Mouse (Mus musculus) myocyte (in vitro differentiated cells): Measurements from ENCODE around the gene Tas2r106. TPM values are rescaled to one million over a fixed set of nuclear protein-coding genes. Genes with fewer than 3 reads are reported as not detected.

ENCODE experiments used
- H3K27me3 ChIP-seq: one replicate; pipeline ENCODE4 v1.6.1; 2011; ENCODE audit not compliant: control insufficient read depth, insufficient read depth, insufficient read length
- H3K36me3 ChIP-seq: one replicate; pipeline ENCODE4 v1.6.1; 2011; ENCODE audit not compliant: control insufficient read depth, insufficient read depth
- H3K4me2 ChIP-seq: one replicate; pipeline ENCODE4 v1.6.1; 2011; ENCODE audit warnings: low read depth, control low read depth
- H3K4me3 ChIP-seq: one replicate; pipeline ENCODE4 v1.5.1; 2011; ENCODE audit warnings: mild to moderate bottlenecking, control low read depth, moderate library complexity
- H3K79me2 ChIP-seq: one replicate; pipeline ENCODE4 v1.6.1; 2011; ENCODE audit not compliant: control insufficient read depth, insufficient read depth
- H3ac ChIP-seq: one replicate; pipeline ENCODE4 v1.6.1; 2011; ENCODE audit not compliant: control insufficient read depth, insufficient read length
- CEBPB ChIP-seq: IDR thresholded peaks from 2 replicates; pipeline ENCODE4 v1.6.1; 2011; ENCODE audit warnings: mild to moderate bottlenecking, moderate library complexity; ENCODE audit not compliant: poor library complexity, insufficient read depth, severe bottlenecking
- E2F4 ChIP-seq: IDR thresholded peaks from one replicate; pipeline ENCODE4 v1.6.1; 2011; ENCODE audit warnings: mild to moderate bottlenecking, control low read depth, moderate library complexity; ENCODE audit not compliant: insufficient read depth
- MAX ChIP-seq: IDR thresholded peaks from one replicate; pipeline ENCODE4 v1.6.1; 2011; ENCODE audit warnings: low read depth, mild to moderate bottlenecking, control low read depth
- MYOD1 ChIP-seq, 3 experiments: IDR thresholded peaks; one replicate each; pipeline ENCODE4 v1.6.1; 2011; ENCODE audit warnings: control low read depth in 2 of 3, low read depth in 2 of 3, mild to moderate bottlenecking in 2 of 3, moderate library complexity in 1 of 3; ENCODE audit not compliant: insufficient read length in 2 of 3, control insufficient read depth in 1 of 3
- MYOG ChIP-seq, 3 experiments: IDR thresholded peaks; one replicate each; pipeline ENCODE4 v1.6.1; 2011; ENCODE audit warnings: control low read depth in 2 of 3, low read depth in 2 of 3, mild to moderate bottlenecking in 2 of 3; ENCODE audit not compliant: insufficient read length in 2 of 3, control insufficient read depth in 1 of 3, insufficient read depth in 1 of 3
- POLR2A ChIP-seq: IDR thresholded peaks from one replicate; pipeline ENCODE4 v1.6.1; 2011; ENCODE audit warnings: low read depth, mild to moderate bottlenecking, control low read depth, moderate library complexity; ENCODE audit not compliant: insufficient read length
- POLR2AphosphoS2 ChIP-seq: IDR thresholded peaks from one replicate; pipeline ENCODE4 v1.6.1; 2011; ENCODE audit warnings: low read depth, control low read depth; ENCODE audit not compliant: insufficient read length
- REST ChIP-seq: IDR thresholded peaks from one replicate; pipeline ENCODE4 v1.6.1; 2011; ENCODE audit warnings: mild to moderate bottlenecking, control low read depth, moderate library complexity; ENCODE audit not compliant: insufficient read depth, insufficient read length
- SRF ChIP-seq: IDR thresholded peaks from one replicate; pipeline ENCODE4 v1.6.1; 2011; ENCODE audit warnings: low read depth; ENCODE audit not compliant: control insufficient read depth, insufficient read length
- TCF12 ChIP-seq: IDR thresholded peaks from one replicate; pipeline ENCODE4 v1.6.1; 2011; ENCODE audit warnings: mild to moderate bottlenecking, control low read depth; ENCODE audit not compliant: poor library complexity, insufficient read depth, severe bottlenecking
- TCF3 ChIP-seq: IDR thresholded peaks from one replicate; pipeline ENCODE4 v1.6.1; 2011; ENCODE audit warnings: low read depth, control low read depth; ENCODE audit not compliant: insufficient read length
- USF1 ChIP-seq: IDR thresholded peaks from one replicate; pipeline ENCODE4 v1.6.1; 2011; ENCODE audit warnings: low read depth, mild to moderate bottlenecking, control low read depth, moderate library complexity
- polyA plus RNA-seq: library from polyadenylated mRNA; unstranded; fragments of >200 nt; fragmentation: generic; extraction: Trizol; gene quantifications from one replicate; pipeline ENCODE4 v1.2.1, GENCODE M21; 2012; ENCODE audit warnings: missing spikeins

Tas2r106 gene
- polyA plus RNA-seq, 1 experiment = not detected

DNA sequence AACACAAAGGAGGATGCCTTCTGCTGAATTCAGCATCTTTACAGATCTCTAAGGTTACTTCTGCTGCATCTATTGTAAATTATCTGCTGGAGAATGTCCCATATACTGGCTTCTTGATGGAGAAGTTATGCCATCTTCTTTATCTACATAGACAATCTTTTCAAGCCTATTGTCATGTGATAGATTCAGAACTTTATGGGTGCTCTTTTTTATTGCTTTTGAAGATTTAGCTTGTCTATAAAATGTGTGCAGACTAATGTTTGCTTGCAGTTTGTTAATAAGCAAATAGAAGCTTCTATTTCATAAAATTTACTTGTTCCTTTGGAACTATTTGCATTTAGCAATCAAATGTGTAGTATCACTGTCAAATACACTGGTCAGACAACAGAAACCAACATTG is 18.6 kb downstream of the Tas2r106 start, which contains the start of gene Tas2r107:
Tas2r107 (minus strand) TSS at position 101 of the 400 bp plus-strand sequence.
- no peaks in the 10 kb centered on the region for H3K79me2 ChIP-seq
- TF ChIP-seq E2F4 (no peak), POLR2A (no peak), MYOD1 (IDR thresholded peaks at IDR 0.05; ENCODE audit: control insufficient read depth in 1 of 3, insufficient read length in 2 of 3, low read depth in 2 of 3) (no peak), CEBPB (no peak), SRF (no peak), TCF3 (no peak), USF1 (no peak), POLR2AphosphoS2 (no peak), TCF12 (no peak), MAX (no peak), REST (no peak), MYOG (IDR thresholded peaks at IDR 0.05; ENCODE audit: control insufficient read depth in 1 of 3, insufficient read depth in 1 of 3, insufficient read length in 2 of 3, low read depth in 2 of 3) (no peak)
- H3ac ChIP-seq = no peak within 1 kb of the TSS
- H3K4me3 ChIP-seq = no peak within 1 kb of the TSS
- H3K36me3 ChIP-seq = no peaks in the 10 kb centered on the region
- H3K4me2 ChIP-seq = no peak within 1 kb of the TSS
- H3K27me3 ChIP-seq = no peaks in the 10 kb centered on the region

DNA sequence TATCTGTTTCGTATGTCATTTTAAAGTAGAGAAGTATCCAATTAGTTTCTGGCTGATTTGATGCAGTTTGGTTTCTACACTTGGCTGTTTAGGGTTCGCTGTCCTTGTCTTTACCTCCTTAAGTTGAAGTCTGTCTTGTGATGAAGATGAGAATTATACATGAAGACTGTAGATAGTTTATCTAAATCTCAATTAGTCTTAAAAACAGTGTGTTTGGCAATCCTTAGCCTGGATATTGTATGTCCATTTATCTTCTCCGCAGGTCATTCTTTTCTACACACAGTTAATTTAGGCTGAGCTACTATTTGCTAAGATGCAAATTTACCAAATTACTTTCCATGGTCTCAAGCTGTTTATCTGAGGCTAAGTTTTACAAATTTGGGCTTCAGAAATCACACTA is 47.9 kb downstream of the Tas2r106 start, which contains the start of gene Tas2r130:
Tas2r130 (minus strand) TSS at position 101 of the 400 bp plus-strand sequence.
- H3K4me3 ChIP-seq = no peak within 1 kb of the TSS
- H3K4me2 ChIP-seq = no peak within 1 kb of the TSS
- H3K36me3 ChIP-seq = no peaks in the 10 kb centered on the region
- H3ac ChIP-seq = no peak within 1 kb of the TSS
- H3K79me2 ChIP-seq = no peaks in the 10 kb centered on the region
- no peaks in the 10 kb centered on the region for H3K27me3 ChIP-seq
- TF ChIP-seq MYOG (IDR thresholded peaks at IDR 0.05; ENCODE audit: control insufficient read depth in 1 of 3, insufficient read depth in 1 of 3, insufficient read length in 2 of 3, low read depth in 2 of 3) = no peak
- TF ChIP-seq TCF3 = no peak
- TF ChIP-seq USF1 = no peak
- no peak for TF ChIP-seq POLR2A
- TF ChIP-seq E2F4 = no peak
- no peak for TF ChIP-seq TCF12
- TF ChIP-seq MAX = no peak

Other genes with a start within 250 kb of the Tas2r106 start
- gene 5430401F13Rik, start 192.5 kb downstream of the Tas2r106 start, polyA plus RNA-seq = not detected
- gene Gm6619, start 192.5 kb downstream of the Tas2r106 start, polyA plus RNA-seq = not detected
- gene Tas2r130, start 48.0 kb downstream of the Tas2r106 start, polyA plus RNA-seq = not detected
- gene Tas2r107, start 18.7 kb downstream of the Tas2r106 start, polyA plus RNA-seq = not detected
- not detected for gene Tas2r104, start 6.9 kb upstream of the Tas2r106 start, polyA plus RNA-seq
- gene Tas2r105, start 8.6 kb upstream of the Tas2r106 start, polyA plus RNA-seq = not detected
- not detected for gene Tas2r114, start 11.2 kb upstream of the Tas2r106 start, polyA plus RNA-seq